Mouse (Mus musculus): Measurements from ENCODE around the gene Galt. TPM values are rescaled to one million over a fixed set of nuclear protein-coding genes. Genes with fewer than 3 reads are reported as not detected.

The Galt gene
- total and polyA plus RNA-seq, 3 experiments = 19.1 to 23.2 (median 22.9) TPM

- TF ChIP-seq IRF4 (IDR thresholded peaks at IDR 0.05; ENCODE audit: low read depth, low read length) (peak; percentile 30; the same call in 1 of the 2 replicates), ZNF384 (IDR thresholded peaks at IDR 0.05; ENCODE audit: low read depth, low read length) (no peak), ZMIZ1 (IDR thresholded peaks at IDR 0.05; ENCODE audit: low read depth, low read length) (0 out of 2 replicates have a peak, but pooled peaks have one; percentile 20), MXI1 (IDR thresholded peaks at IDR 0.05; ENCODE audit: low read depth, low read length) (no peak), EP300 (IDR thresholded peaks at IDR 0.05; ENCODE audit: low read length) (no peak), NELFE (IDR thresholded peaks at IDR 0.05; ENCODE audit: low read depth, low read length) (peak; percentile 49; the same call in 1 of the 2 replicates), MAX (IDR thresholded peaks at IDR 0.05; ENCODE audit: low read length) (peak; percentile 59; the same call in 1 of the 2 replicates), MAZ (IDR thresholded peaks at IDR 0.05; ENCODE audit: low read depth, low read length) (no peak), JUN (IDR thresholded peaks at IDR 0.05; ENCODE audit: insufficient read depth, low read depth, low read length) (no peak), SIN3A (IDR thresholded peaks at IDR 0.05; ENCODE audit: low read length) (peak; percentile 53; the same call in 1 of the 2 replicates)
These were observed 17.3 kb upstream of the Galt start (continued) for GRCm38 (mm10) chr4:41737602-41738255.

DNA sequence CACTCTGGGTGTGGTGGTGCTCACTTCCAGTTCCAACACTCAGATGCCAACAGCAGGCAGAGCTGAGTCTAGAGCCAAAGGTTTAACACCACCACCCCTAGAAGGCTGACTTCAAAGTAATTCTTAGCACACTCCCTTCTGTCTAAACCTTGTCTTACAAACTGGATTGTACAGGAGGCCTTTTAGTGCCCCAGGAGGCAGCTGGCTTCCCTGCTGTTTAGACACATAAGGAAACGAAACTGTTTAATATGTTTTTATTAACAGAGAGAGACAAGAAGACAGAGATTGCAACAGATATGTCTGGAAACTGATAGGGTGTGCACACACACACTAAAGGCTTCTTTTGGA is 16.8 kb upstream of the Galt start:
- dilution Hi-C loops (cut with MboI; ENCODE audit: extremely low pct_ligation_motif_present, extremely low pct_unique_long_range_greater_than_20kb, low sequenced_read_pairs) = no loop called here
- no peak overlapping the region for H3K27ac ChIP-seq (ENCODE audit: insufficient read depth, low read depth)

GRCm38 (mm10) chr4:41739260-41739659 is 15.8 kb upstream of the Galt start:
- dilution Hi-C loops (cut with MboI; ENCODE audit: extremely low pct_ligation_motif_present, extremely low pct_unique_long_range_greater_than_20kb, low sequenced_read_pairs) (no loop called here), in situ Hi-C loops (cut with MboI; ENCODE audit: low pct_ligation_motif_present, low pct_unique_long_range_greater_than_20kb, low sequenced_read_pairs) (no loop called here)
- Histone ChIP-seq H3K27ac (ENCODE audit: insufficient read depth, low read depth) (no peak overlapping the region), H3K79me2 (replicated peaks; ENCODE audit: control insufficient read depth, extremely low read depth, insufficient read depth, poor library complexity, severe bottlenecking) (0 out of 2 replicates have a peak, but pooled peaks cover 8% of the 10 kb centered on the region), H3K36me3 (replicated peaks in 1 of 2; ENCODE audit: control insufficient read depth in 1 of 2, insufficient read depth in 1 of 2, low read length in 1 of 2) (peaks cover 13 to 19% of the 10 kb centered on the region in 2 experiments), H3K9me3 (replicated peaks; ENCODE audit: low read length) (peaks cover 9% of the 10 kb centered on the region), H3K27me3 (replicated peaks) (peaks cover 25% of the 10 kb centered on the region), H3K9ac (ENCODE audit: insufficient read depth, low read depth) (no peak overlapping the region), H3K4me3 (replicated peaks in 1 of 3; ENCODE audit: low read depth in 2 of 3, low read length in 2 of 3, poor library complexity in 1 of 3) (no peak overlapping the region), H3K4me2 (ENCODE audit: insufficient read depth, low read depth, poor library complexity, severe bottlenecking) (no peak overlapping the region), H3K4me1 (ENCODE audit: control insufficient read depth in 1 of 2, insufficient read depth in 2 of 2) (peaks cover 8 to 15% of the 10 kb centered on the region in 2 experiments; a peak in 3 of 4 replicates)
- no peak for DNase-seq (ENCODE audit: extremely low read depth)
- TF ChIP-seq SIN3A (IDR thresholded peaks at IDR 0.05; ENCODE audit: low read length) (no peak), ETS1 (conservative IDR thresholded peaks at IDR 0.05; ENCODE audit: low read depth, low read length) (no peak), MXI1 (IDR thresholded peaks at IDR 0.05; ENCODE audit: low read depth, low read length) (no peak), MAZ (IDR thresholded peaks at IDR 0.05; ENCODE audit: low read depth, low read length) (no peak), E2F4 (IDR thresholded peaks at IDR 0.05; ENCODE audit: insufficient replicate concordance, low read depth, low read length) (no peak), HCFC1 (IDR thresholded peaks at IDR 0.05; ENCODE audit: low read depth, low read length) (no peak)

More for the DNA sequence above, 16.8 kb upstream of the Galt start:
- Histone ChIP-seq H3K4me3 (replicated peaks in 1 of 3; ENCODE audit: low read depth in 2 of 3, low read length in 2 of 3, poor library complexity in 1 of 3) (no peak overlapping the region), H3K36me3 (replicated peaks in 1 of 2; ENCODE audit: control insufficient read depth in 1 of 2, insufficient read depth in 1 of 2, low read length in 1 of 2) (peaks cover 13 to 19% of the 10 kb centered on the region in 2 experiments), H3K4me1 (ENCODE audit: control insufficient read depth in 1 of 2, insufficient read depth in 2 of 2) (peaks cover 8 to 15% of the 10 kb centered on the region in 2 experiments; a peak in 3 of 4 replicates), H3K79me2 (replicated peaks; ENCODE audit: control insufficient read depth, extremely low read depth, insufficient read depth, poor library complexity, severe bottlenecking) (0 out of 2 replicates have a peak, but pooled peaks cover 8% of the 10 kb centered on the region), H3K9ac (ENCODE audit: insufficient read depth, low read depth) (no peak overlapping the region), H3K27me3 (replicated peaks) (peaks cover 26% of the 10 kb centered on the region), H3K9me3 (replicated peaks; ENCODE audit: low read length) (peaks cover 5% of the 10 kb centered on the region), H3K4me2 (ENCODE audit: insufficient read depth, low read depth, poor library complexity, severe bottlenecking) (no peak overlapping the region)
- in situ Hi-C loops (cut with MboI; ENCODE audit: low pct_ligation_motif_present, low pct_unique_long_range_greater_than_20kb, low sequenced_read_pairs) = no loop called here
- no peak for DNase-seq (ENCODE audit: extremely low read depth)
- no peak for TF ChIP-seq ZMIZ1 (IDR thresholded peaks at IDR 0.05; ENCODE audit: low read depth, low read length)
- no peak for TF ChIP-seq TCF12 (IDR thresholded peaks at IDR 0.05; ENCODE audit: low read depth, low read length)
- no peak for TF ChIP-seq USF2 (conservative IDR thresholded peaks at IDR 0.05; ENCODE audit: low read depth, low read length)

Measured in CH12.LX (cell line).